Mouse (Mus musculus) MEL (cell line): ENCODE measurements around the gene R3hcc1l. TPM values are rescaled to one million over a fixed set of nuclear protein-coding genes. Genes with fewer than 3 reads are reported as not detected.

Experiments used
- DNase-seq: peaks from one replicate; pipeline ENCODE4 v3.0.0; 2011; ENCODE audit warnings: low read depth, low spot score
- H3K27ac ChIP-seq: 2 replicates; pipeline ENCODE4 v1.5.1; 2012; ENCODE audit warnings: low read depth, mild to moderate bottlenecking, control low read depth, low read length, moderate library complexity; ENCODE audit not compliant: control insufficient read depth
- H3K27me3 ChIP-seq, 2 experiments: fragments of 150-350 bp in 1 of 2; sonication (generic) in 1 of 2; 2 replicates each; pipeline ENCODE4 v1.6.1; 2012; ENCODE audit warnings: low read length in 2 of 2, mild to moderate bottlenecking in 2 of 2, improper control_type of control experiment in 1 of 2, moderate library complexity in 1 of 2; ENCODE audit not compliant: insufficient read depth in 2 of 2, control insufficient read depth in 1 of 2
- H3K36me3 ChIP-seq, 2 experiments: 2 replicates each; pipeline ENCODE4 v1.6.1; 2012 to 2014; ENCODE audit warnings: low read length in 2 of 2, improper control_type of control experiment in 1 of 2, inconsistent platforms in 1 of 2, mild to moderate bottlenecking in 1 of 2; ENCODE audit not compliant: insufficient read depth in 2 of 2, control insufficient read depth in 1 of 2
- H3K4me1 ChIP-seq, 2 experiments: fragments of 150-350 bp in 1 of 2; sonication (generic) in 1 of 2; 2 replicates each; pipeline ENCODE4 v1.6.1; 2012; ENCODE audit warnings: low read length in 2 of 2, improper control_type of control experiment in 1 of 2, mild to moderate bottlenecking in 1 of 2; ENCODE audit not compliant: insufficient read depth in 2 of 2, control insufficient read depth in 1 of 2
- H3K4me3 ChIP-seq, 2 experiments: fragments of 150-350 bp in 1 of 2; sonication (generic) in 1 of 2; 2 replicates each; pipeline ENCODE4 v1.5.1; 2012; ENCODE audit warnings: low read depth in 2 of 2, low read length in 2 of 2, mild to moderate bottlenecking in 2 of 2, moderate library complexity in 2 of 2, control low read depth in 1 of 2, improper control_type of control experiment in 1 of 2; ENCODE audit not compliant: control insufficient read depth in 1 of 2, insufficient read depth in 1 of 2
- H3K79me2 ChIP-seq: 2 replicates; pipeline ENCODE4 v1.6.1; 2012; ENCODE audit warnings: mild to moderate bottlenecking, low read length, moderate library complexity; ENCODE audit not compliant: control insufficient read depth, poor library complexity, insufficient read depth
- H3K9ac ChIP-seq: 2 replicates; pipeline ENCODE4 v1.6.1; 2012; ENCODE audit warnings: low read depth, mild to moderate bottlenecking, control low read depth, low read length, moderate library complexity; ENCODE audit not compliant: control insufficient read depth, poor library complexity, severe bottlenecking
- H3K9me3 ChIP-seq: fragments of 150-350 bp; sonication (generic); replicated peaks from 2 replicates; pipeline ENCODE4 v1.6.1; 2012; ENCODE audit warnings: mild to moderate bottlenecking, low read length, improper control_type of control experiment, moderate library complexity; ENCODE audit not compliant: insufficient read depth
- BHLHE40 ChIP-seq: IDR thresholded peaks from 2 replicates; pipeline ENCODE4 v1.6.1; 2012; ENCODE audit warnings: low read depth, mild to moderate bottlenecking, inconsistent platforms, low read length, improper control_type of control experiment, borderline replicate concordance
- CHD1 ChIP-seq: IDR thresholded peaks from 2 replicates; pipeline ENCODE4 v1.6.1; 2012; ENCODE audit warnings: low read depth, mild to moderate bottlenecking, inconsistent platforms, low read length, improper control_type of control experiment
- CTCF ChIP-seq, 3 experiments: IDR thresholded peaks in 2 of 3; conservative IDR thresholded peaks in 1 of 3; 2 replicates each; pipeline ENCODE4 v1.5.1; 2011 to 2012; ENCODE audit warnings: low read length in 3 of 3, low read depth in 2 of 3, mild to moderate bottlenecking in 2 of 3, improper control_type of control experiment in 1 of 3, inconsistent platforms in 1 of 3, mixed read lengths in 1 of 3, moderate library complexity in 1 of 3; ENCODE audit not compliant: control insufficient read depth in 1 of 3, insufficient read depth in 1 of 3, poor library complexity in 1 of 3, severe bottlenecking in 1 of 3
- EP300 ChIP-seq, 2 experiments: IDR thresholded peaks; 2 replicates each; pipeline ENCODE4 v1.6.1; 2011; ENCODE audit warnings: improper control_type of control experiment in 2 of 2, low read length in 2 of 2, low read depth in 1 of 2, mild to moderate bottlenecking in 1 of 2
- ETS1 ChIP-seq: IDR thresholded peaks from 2 replicates; pipeline ENCODE4 v1.6.1; 2012; ENCODE audit warnings: low read depth, mild to moderate bottlenecking, inconsistent platforms, low read length, improper control_type of control experiment, moderate library complexity
- GATA1 ChIP-seq: IDR thresholded peaks from 2 replicates; pipeline ENCODE4 v1.6.1; 2011; ENCODE audit warnings: low read depth, low read length, improper control_type of control experiment
- MAX ChIP-seq: IDR thresholded peaks from 2 replicates; pipeline ENCODE4 v1.6.1; 2011; ENCODE audit warnings: low read length, improper control_type of control experiment
- MYB ChIP-seq: IDR thresholded peaks from 2 replicates; pipeline ENCODE4 v1.6.1; 2011; ENCODE audit warnings: mild to moderate bottlenecking, low read depth, low read length, improper control_type of control experiment
- NRF1 ChIP-seq: IDR thresholded peaks from 2 replicates; pipeline ENCODE4 v1.6.1; 2014; ENCODE audit warnings: low read depth, mild to moderate bottlenecking, inconsistent platforms, low read length, improper control_type of control experiment, moderate library complexity; ENCODE audit not compliant: poor library complexity, insufficient read depth, severe bottlenecking
- POLR2A ChIP-seq, 2 experiments: IDR thresholded peaks; 2 replicates each; pipeline ENCODE4 v1.6.1; 2011 to 2012; ENCODE audit warnings: low read length in 2 of 2, mild to moderate bottlenecking in 2 of 2, control low read depth in 1 of 2, improper control_type of control experiment in 1 of 2, low read depth in 1 of 2, moderate library complexity in 1 of 2; ENCODE audit not compliant: control insufficient read depth in 1 of 2, insufficient read depth in 1 of 2, poor library complexity in 1 of 2
- RAD21 ChIP-seq: IDR thresholded peaks from 2 replicates; pipeline ENCODE4 v1.6.1; 2011; ENCODE audit warnings: mild to moderate bottlenecking, low read depth, low read length, improper control_type of control experiment
- SIN3A ChIP-seq: IDR thresholded peaks from 2 replicates; pipeline ENCODE4 v1.6.1; 2012; ENCODE audit warnings: low read length, improper control_type of control experiment, inconsistent platforms
- SMC3 ChIP-seq: IDR thresholded peaks from 2 replicates; pipeline ENCODE4 v1.6.1; 2011; ENCODE audit warnings: low read depth, low read length, improper control_type of control experiment
- UBTF ChIP-seq: IDR thresholded peaks from 2 replicates; pipeline ENCODE4 v1.6.1; 2012; ENCODE audit warnings: low read depth, mild to moderate bottlenecking, inconsistent platforms, low read length, improper control_type of control experiment, moderate library complexity, borderline replicate concordance; ENCODE audit not compliant: insufficient read depth
- USF2 ChIP-seq, 2 experiments: IDR thresholded peaks; 2 replicates each; pipeline ENCODE4 v1.6.1; 2011 to 2012; ENCODE audit warnings: improper control_type of control experiment in 2 of 2, low read length in 2 of 2, borderline replicate concordance in 1 of 2, inconsistent platforms in 1 of 2, low read depth in 1 of 2, mild to moderate bottlenecking in 1 of 2; ENCODE audit not compliant: insufficient read depth in 1 of 2
- ZC3H11A ChIP-seq: IDR thresholded peaks from 2 replicates; pipeline ENCODE4 v1.6.1; 2012; ENCODE audit warnings: low read depth, mild to moderate bottlenecking, inconsistent platforms, low read length, improper control_type of control experiment
- ZKSCAN1 ChIP-seq: IDR thresholded peaks from 2 replicates; pipeline ENCODE4 v1.6.1; 2012; ENCODE audit warnings: low read depth, mild to moderate bottlenecking, inconsistent platforms, low read length, improper control_type of control experiment, moderate library complexity
- ZNF384 ChIP-seq: IDR thresholded peaks from 2 replicates; pipeline ENCODE4 v1.6.1; 2012; ENCODE audit warnings: low read depth, mild to moderate bottlenecking, inconsistent platforms, low read length, improper control_type of control experiment
- polyA plus RNA-seq, 2 experiments: library from polyadenylated mRNA; stranded (reverse) in 1 of 2; unstranded in 1 of 2; fragments of >175 nt in 1 of 2; fragments of >200 nt in 1 of 2; gene quantifications; 2 replicates each; pipeline versions ENCODE4 v1.2.1 to v1.2.4; 2012; ENCODE audit warnings: low replicate concordance in 2 of 2, low read depth in 1 of 2; ENCODE audit not compliant: insufficient read length in 2 of 2, insufficient read depth in 1 of 2, missing spikeins in 1 of 2
- total RNA-seq: library from RNA; depleted of rRNA; stranded (reverse); fragments of 300-350 nt; gene quantifications from 2 replicates; pipeline ENCODE4 v1.2.3, GENCODE M21; 2012

R3hcc1l gene
- total and polyA plus RNA-seq, 3 experiments: 14.8 to 119 (median 21.5) TPM

GRCm38 (mm10) chr19:42529992-42530437 is 11.5 kb downstream of the R3hcc1l start (continued):
- TF ChIP-seq RAD21: no peak
- peak; percentile 69 for TF ChIP-seq ETS1
- peak; percentile 66 to 73 for TF ChIP-seq EP300 (IDR thresholded peaks at IDR 0.05; ENCODE audit: low read depth in 1 of 2, low read length in 2 of 2)
- no peak for TF ChIP-seq ZC3H11A
- TF ChIP-seq MAX: 0 out of 2 replicates have a peak, but pooled peaks have one; percentile 28
- TF ChIP-seq MYB: no peak
- TF ChIP-seq ZKSCAN1: no peak; the same call in 1 of the 2 replicates
- TF ChIP-seq UBTF: no peak
- TF ChIP-seq SIN3A: peak; percentile 77
- TF ChIP-seq BHLHE40: no peak
- TF ChIP-seq NRF1: no peak
- no peak for TF ChIP-seq SMC3
- TF ChIP-seq USF2 (IDR thresholded peaks at IDR 0.05; ENCODE audit: borderline replicate concordance in 1 of 2, insufficient read depth in 1 of 2, low read depth in 1 of 2, low read length in 2 of 2): no peak
- TF ChIP-seq CHD1: 0 out of 2 replicates have a peak, but pooled peaks have one; percentile 48
- TF ChIP-seq, all 39 proteins: peak for 10

GRCm38 (mm10) chr19:42534427-42534826 is 15.9 kb downstream of the R3hcc1l start:
- TF ChIP-seq EP300 (IDR thresholded peaks at IDR 0.05; ENCODE audit: low read depth in 1 of 2, low read length in 2 of 2) (peak; percentile 16 to 51; a peak in 3 of 4 replicates), POLR2A (IDR thresholded peaks at IDR 0.05; ENCODE audit: control insufficient read depth in 1 of 2, insufficient read depth in 1 of 2, low read depth in 1 of 2, low read length in 2 of 2, poor library complexity in 1 of 2) (no peak), GATA1 (peak; percentile 71)
- Histone ChIP-seq H3K4me1 (peaks cover 21 to 31% of the 10 kb centered on the region in 2 experiments), H3K9me3 (no peaks in the 10 kb centered on the region)

GRCm38 (mm10) chr19:42537600-42537999 is 19.0 kb downstream of the R3hcc1l start:
- TF ChIP-seq BHLHE40 (no peak), SMC3 (peak; percentile 36), ZNF384 (no peak), EP300 (IDR thresholded peaks at IDR 0.05; ENCODE audit: low read depth in 1 of 2, low read length in 2 of 2) (no peak), MYB (no peak), RAD21 (peak; percentile 4), CTCF (IDR thresholded peaks at IDR 0.05 in 2 of 3, conservative IDR thresholded peaks at IDR 0.05 in 1 of 3; ENCODE audit: control insufficient read depth in 1 of 3, insufficient read depth in 1 of 3, low read depth in 2 of 3, low read length in 3 of 3, poor library complexity in 1 of 3, severe bottlenecking in 1 of 3) (peak; percentile 19 to 41 (median 25); a peak in 3 of 6 replicates)
- no peak for DNase-seq
- peaks cover 18 to 22% of the 10 kb centered on the region in 2 experiments for H3K4me1 ChIP-seq

More at GRCm38 (mm10) chr19:42534427-42534826, 15.9 kb downstream of the R3hcc1l start:
- DNase-seq: no peak
- Histone ChIP-seq H3K27ac (no peak overlapping the region), H3K79me2 (peaks cover 45% of the 10 kb centered on the region), H3K27me3 (no peaks in the 10 kb centered on the region), H3K36me3 (peaks cover 0 to 49% of the 10 kb centered on the region in 2 experiments; a peak in 3 of 4 replicates), H3K9ac (no peak overlapping the region), H3K4me3 (no peak overlapping the region)

More at GRCm38 (mm10) chr19:42537600-42537999, 19.0 kb downstream of the R3hcc1l start:
- Histone ChIP-seq H3K36me3 (peaks cover 0 to 28% of the 10 kb centered on the region in 2 experiments; a peak in 3 of 4 replicates), H3K9me3 (no peaks in the 10 kb centered on the region), H3K9ac (no peak overlapping the region), H3K27ac (no peak overlapping the region), H3K27me3 (no peaks in the 10 kb centered on the region), H3K79me2 (peaks cover 41% of the 10 kb centered on the region), H3K4me3 (no peak overlapping the region)
